Mouse (Mus musculus) megakaryocyte, embryonic 14.5 days (primary cell): Measurements from ENCODE around the gene Cox6a1. TPM values are rescaled to one million over a fixed set of nuclear protein-coding genes. Genes with fewer than 3 reads are reported as not detected.

Experiments used
- H3K27me3 ChIP-seq: replicated peaks from 2 replicates; pipeline ENCODE3; 2012; ENCODE audit warnings: inconsistent platforms
- H3K36me3 ChIP-seq: replicated peaks from 2 replicates; pipeline ENCODE3; 2012; ENCODE audit warnings: low read length, inconsistent platforms, mixed read lengths
- H3K4me1 ChIP-seq: 2 replicates; pipeline ENCODE4 v1.6.1; 2012; ENCODE audit warnings: inconsistent platforms
- H3K4me3 ChIP-seq: replicated peaks from 2 replicates; pipeline ENCODE3; 2012; ENCODE audit warnings: moderate library complexity, mild to moderate bottlenecking, inconsistent platforms
- H3K9me3 ChIP-seq: 2 replicates; pipeline ENCODE4 v1.6.1; 2012; ENCODE audit warnings: inconsistent platforms
- FLI1 ChIP-seq: IDR thresholded peaks from 2 replicates; pipeline ENCODE4 v1.6.1; 2012; ENCODE audit warnings: low read length, inconsistent platforms, mixed read lengths
- GATA1 ChIP-seq: IDR thresholded peaks from 3 replicates; pipeline ENCODE4 v1.6.1; 2012; ENCODE audit warnings: mixed read lengths, low read length, inconsistent platforms, borderline replicate concordance
- polyA plus RNA-seq: library from polyadenylated mRNA; stranded (reverse); fragments of >175 nt; gene quantifications from 2 replicates; pipeline ENCODE4 v1.2.3, GENCODE M21; 2012; ENCODE audit warnings: low replicate concordance; ENCODE audit not compliant: insufficient read depth

Gene Cox6a1
- polyA plus RNA-seq, 1 experiment: 3,165 TPM

DNA sequence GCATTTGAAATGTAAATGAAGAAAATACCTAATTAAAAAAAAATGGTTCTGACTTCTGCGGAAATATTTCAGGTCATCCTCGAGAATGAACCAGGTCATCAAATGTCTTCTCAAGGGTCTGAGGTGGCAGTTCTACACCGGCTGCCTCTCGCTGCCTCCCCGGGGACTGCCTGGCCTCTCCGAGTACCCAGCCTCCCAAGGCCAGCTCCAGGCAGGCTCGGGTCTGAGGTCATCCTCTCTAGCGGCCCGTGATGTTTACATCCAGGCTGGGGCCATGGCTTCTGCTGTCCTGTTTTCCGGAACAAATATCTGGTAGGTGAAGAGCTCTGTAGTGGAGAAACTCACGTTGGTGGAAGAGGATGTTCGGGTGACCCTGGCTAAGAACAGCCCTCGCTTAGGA, 6.3 kb upstream of the Cox6a1 start:
- H3K9me3 ChIP-seq: peaks cover 4% of the 10 kb centered on the region; the same call in 1 of the 2 replicates
- TF ChIP-seq GATA1: no peak
- TF ChIP-seq FLI1: no peak
- no peak overlapping the region for H3K4me3 ChIP-seq
- peaks cover 28% of the 10 kb centered on the region for H3K27me3 ChIP-seq
- no peaks in the 10 kb centered on the region for H3K36me3 ChIP-seq
- peaks cover 17% of the 10 kb centered on the region for H3K4me1 ChIP-seq

DNA sequence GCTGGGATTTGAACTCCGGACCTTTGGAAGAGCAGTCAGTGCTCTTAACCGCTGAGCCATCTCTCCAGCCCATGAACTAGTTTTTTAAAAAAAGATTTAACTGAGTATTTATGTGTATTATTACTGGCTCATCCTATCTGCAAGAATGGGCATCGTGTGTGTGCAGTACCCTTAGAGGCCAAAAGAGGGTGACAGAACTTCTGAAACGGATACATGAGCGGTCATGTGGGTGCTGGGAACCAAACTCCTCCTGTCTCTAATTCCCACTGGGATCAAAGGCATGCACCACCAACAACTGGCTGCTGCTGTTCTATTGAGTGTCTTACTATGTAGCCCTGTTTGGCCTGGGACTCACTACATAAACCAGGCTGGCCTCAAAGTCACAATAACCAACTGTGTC, 2.6 kb upstream of the Cox6a1 start:
- peaks cover 6% of the 10 kb centered on the region for H3K36me3 ChIP-seq
- no peak overlapping the region for H3K4me3 ChIP-seq
- H3K27me3 ChIP-seq: peaks cover 23% of the 10 kb centered on the region
- peaks cover 4% of the 10 kb centered on the region; the same call in 1 of the 2 replicates for H3K9me3 ChIP-seq
- TF ChIP-seq FLI1: no peak
- TF ChIP-seq GATA1: no peak
- peaks cover 21% of the 10 kb centered on the region for H3K4me1 ChIP-seq

DNA sequence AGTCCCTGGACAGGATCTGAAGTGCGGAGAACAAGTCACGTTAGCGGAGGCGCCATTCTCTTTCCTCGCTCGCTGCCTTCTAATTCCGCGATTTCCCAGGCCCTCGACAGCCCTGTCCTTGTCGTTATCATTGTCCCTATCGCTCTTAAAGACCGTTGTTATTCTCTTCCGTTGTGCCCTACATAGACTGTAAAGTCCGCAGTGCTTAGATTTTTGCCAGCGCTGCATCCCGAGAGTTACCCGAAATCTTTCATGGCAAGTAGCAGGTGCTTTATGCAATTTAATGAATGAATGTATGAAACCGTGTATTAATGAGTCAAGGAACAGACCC, 409 bp upstream of the Cox6a1 start:
- Histone ChIP-seq H3K36me3 (peaks cover 28% of the 10 kb centered on the region), H3K27me3 (peaks cover 9% of the 10 kb centered on the region), H3K4me3 (peak overlapping the region; percentile 97), H3K4me1 (peaks cover 35% of the 10 kb centered on the region), H3K9me3 (peaks cover 4% of the 10 kb centered on the region; the same call in 1 of the 2 replicates)
- TF ChIP-seq FLI1 (no peak), GATA1 (no peak)

DNA sequence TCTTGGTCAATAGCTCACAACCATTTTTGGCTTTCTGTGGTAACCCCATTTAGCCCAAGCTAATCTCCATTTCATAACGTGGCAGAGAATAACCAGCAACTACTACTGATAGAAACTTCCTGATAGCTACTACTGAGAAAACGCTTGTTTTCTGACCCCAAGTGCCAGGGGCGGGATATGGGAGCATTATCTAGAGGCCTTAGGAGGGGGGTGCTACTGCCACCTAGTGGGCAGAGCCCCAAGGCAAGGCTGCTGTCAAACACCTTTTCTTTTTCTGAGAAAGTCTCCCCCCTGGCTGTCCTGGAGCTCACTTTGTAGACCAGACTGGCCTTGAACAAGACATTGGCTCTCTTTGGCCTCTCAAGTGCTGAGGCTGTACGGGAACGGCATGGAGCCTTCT, 1.2 kb downstream of the Cox6a1 start:
- H3K4me1 ChIP-seq: peaks cover 39% of the 10 kb centered on the region
- peak overlapping the region; percentile 97 for H3K4me3 ChIP-seq
- peaks cover 2% of the 10 kb centered on the region for H3K27me3 ChIP-seq
- H3K9me3 ChIP-seq: peaks cover 4% of the 10 kb centered on the region; the same call in 1 of the 2 replicates
- TF ChIP-seq FLI1 (no peak), GATA1 (no peak)
- H3K36me3 ChIP-seq: peaks cover 44% of the 10 kb centered on the region

DNA sequence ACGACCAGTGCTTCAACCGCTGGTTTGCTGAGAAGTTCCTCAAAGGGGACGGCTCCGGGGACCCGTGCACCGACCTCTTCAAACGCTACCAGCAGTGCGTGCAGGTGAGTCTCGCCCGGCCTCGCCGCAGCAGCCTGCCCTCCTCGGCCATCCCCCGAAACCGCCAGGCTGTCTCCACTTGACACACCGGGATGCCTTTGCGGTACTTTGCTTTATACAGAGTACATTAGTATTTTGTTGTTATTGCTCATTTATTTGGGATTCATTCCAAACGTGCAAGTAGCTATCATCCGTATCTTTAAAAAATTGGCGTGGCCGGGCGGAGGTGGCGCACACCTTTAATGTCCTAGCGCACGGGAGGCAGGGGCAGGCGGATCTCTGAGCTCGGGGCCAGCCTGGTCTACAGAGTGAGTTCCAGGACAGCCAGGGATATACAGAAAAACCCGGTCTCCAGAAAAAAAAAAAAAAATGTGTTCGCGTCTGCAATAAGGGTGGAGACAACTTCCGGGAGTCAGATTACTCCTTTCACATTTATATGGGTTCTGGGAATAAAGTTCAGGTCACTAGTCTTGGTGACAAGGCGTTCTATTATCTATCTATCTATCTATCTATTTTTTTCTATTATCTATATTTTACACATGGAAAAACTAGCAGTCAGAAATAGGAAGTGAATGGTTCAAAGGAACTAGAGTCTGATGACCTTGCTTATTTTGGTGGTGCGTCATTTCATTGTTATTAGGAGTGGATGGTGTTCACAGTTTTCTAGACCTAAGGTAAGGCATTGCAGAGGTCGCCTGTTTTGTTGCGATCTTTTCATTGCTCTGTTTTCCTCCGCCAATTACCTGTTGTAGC, 7.2 kb downstream of the Cox6a1 start:
- Histone ChIP-seq H3K4me1 (peaks cover 54% of the 10 kb centered on the region), H3K36me3 (peaks cover 63% of the 10 kb centered on the region), H3K9me3 (no peaks in the 10 kb centered on the region), H3K27me3 (no peaks in the 10 kb centered on the region), H3K4me3 (peak overlapping the region; percentile 94)
- TF ChIP-seq GATA1 (no peak), FLI1 (no peak)

DNA sequence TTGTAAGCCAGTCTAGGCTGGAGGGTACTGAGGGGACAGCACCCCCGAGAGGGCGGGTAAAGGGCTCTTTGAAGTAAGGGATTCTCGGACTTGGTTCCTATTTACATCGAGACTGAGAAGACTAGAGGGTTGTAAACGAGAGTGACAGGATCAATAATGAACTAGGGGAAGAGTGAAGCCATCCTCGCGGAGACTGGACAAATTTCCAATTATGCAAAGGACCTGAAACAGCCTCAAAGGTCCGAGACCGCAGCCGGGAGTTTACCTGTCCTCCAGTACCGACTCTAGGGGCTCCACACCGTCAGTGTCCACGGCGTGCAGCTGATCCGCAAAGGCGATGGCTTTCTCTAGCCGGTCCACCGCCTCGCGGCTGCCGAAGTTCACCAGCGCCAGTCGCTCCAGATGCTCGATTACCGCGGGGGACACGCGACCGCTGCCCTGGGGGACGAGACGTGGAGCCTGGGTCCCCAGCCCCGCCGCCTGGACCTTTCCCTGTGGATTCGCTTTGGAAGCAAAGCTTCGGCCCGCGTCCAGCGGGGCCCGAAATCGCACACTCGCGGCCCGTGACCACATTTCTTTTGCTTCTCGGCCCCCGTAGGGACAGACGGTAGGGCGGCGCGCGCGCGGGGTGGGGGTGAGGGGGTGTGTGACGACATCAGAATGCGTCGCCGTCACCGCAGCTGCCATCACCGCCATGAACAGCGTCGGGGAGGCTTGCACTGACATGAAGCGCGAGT, 8.0 kb downstream of the Cox6a1 start, which contains the start of the genes Gatc and Triap1:
Gene Gatc (minus strand): TSS at position 602 of the 737 bp plus-strand sequence.
Gene Triap1 (plus strand): TSS at position 649 of the 737 bp plus-strand sequence.
- no peak for TF ChIP-seq FLI1
- no peak for TF ChIP-seq GATA1
- no peaks in the 10 kb centered on the region for H3K27me3 ChIP-seq
- peak within 1 kb of the TSS; percentile 94 for H3K4me3 ChIP-seq
- H3K36me3 ChIP-seq: peaks cover 63% of the 10 kb centered on the region
- peaks cover 54% of the 10 kb centered on the region for H3K4me1 ChIP-seq
- H3K9me3 ChIP-seq: no peaks in the 10 kb centered on the region

DNA sequence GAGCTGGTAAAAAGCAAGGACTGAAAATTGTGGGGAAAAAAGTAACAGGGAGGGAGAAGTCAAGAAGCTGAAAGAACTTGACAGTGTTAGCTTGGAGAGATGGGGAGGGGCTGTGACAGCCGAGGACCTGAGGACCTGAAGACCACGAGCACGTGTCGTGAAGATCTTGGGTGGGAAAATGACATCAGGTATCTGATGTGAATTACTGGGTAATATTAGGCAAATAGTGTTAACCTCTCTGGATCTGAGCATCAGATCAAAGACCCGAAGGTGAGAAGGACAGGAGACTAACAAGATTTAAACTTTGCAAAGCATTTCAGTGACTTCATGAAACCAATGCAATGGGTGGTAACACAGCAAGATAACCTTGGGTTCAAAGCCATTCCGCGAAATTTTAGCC, 8.8 kb downstream of the Cox6a1 start:
- TF ChIP-seq GATA1 (no peak), FLI1 (no peak)
- peaks cover 57% of the 10 kb centered on the region for H3K4me1 ChIP-seq
- peaks cover 63% of the 10 kb centered on the region for H3K36me3 ChIP-seq
- no peaks in the 10 kb centered on the region for H3K9me3 ChIP-seq
- peak overlapping the region; percentile 94 for H3K4me3 ChIP-seq
- no peaks in the 10 kb centered on the region for H3K27me3 ChIP-seq

DNA sequence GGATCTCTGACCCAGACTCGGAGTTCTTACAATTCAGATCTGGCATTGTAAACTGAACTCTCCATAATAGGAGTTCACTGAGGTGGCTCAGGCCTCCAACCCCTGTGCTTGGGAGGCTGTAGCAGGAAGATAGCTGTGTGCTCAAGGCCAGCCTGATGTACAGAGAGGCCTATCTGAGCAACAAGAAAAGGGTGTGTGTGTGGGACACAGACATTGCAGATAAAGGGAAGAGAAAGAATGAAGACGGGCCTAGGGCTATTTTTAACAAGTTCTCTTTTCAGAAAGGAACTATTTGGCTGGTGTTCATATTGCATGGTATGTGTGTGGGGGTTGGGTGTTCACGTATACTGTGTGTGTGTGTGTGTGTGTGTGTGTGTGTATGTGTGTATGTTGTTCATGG, 15.2 kb downstream of the Cox6a1 start:
- peaks cover 82% of the 10 kb centered on the region for H3K4me1 ChIP-seq
- H3K9me3 ChIP-seq: no peaks in the 10 kb centered on the region
- no peak for TF ChIP-seq GATA1
- H3K27me3 ChIP-seq: no peaks in the 10 kb centered on the region
- peaks cover 94% of the 10 kb centered on the region for H3K36me3 ChIP-seq
- peak overlapping the region; percentile 69 for H3K4me3 ChIP-seq

DNA sequence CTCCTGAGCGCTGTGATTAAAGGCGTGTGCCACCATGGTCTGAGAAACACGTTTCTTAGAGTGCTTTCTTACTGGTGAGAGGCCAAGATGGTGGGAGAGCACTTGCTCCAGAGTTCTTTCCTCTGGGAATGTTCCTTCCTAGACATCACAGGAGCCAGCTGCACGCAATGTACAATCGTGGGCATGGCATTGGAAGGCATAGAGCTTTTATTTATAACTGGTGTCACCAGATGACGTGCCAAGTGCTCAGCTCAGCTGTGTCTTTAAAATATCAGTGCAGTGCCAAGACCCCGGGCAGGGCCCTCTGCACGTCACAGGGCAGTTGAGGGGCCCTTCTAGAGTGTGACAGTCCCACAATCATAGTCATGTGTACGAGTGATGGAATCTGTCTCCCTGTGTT, 17.8 kb downstream of the Cox6a1 start:
- TF ChIP-seq GATA1 (no peak), FLI1 (no peak)
- no peak overlapping the region for H3K4me3 ChIP-seq
- peaks cover 82% of the 10 kb centered on the region for H3K4me1 ChIP-seq
- H3K36me3 ChIP-seq: peaks cover 74% of the 10 kb centered on the region
- H3K27me3 ChIP-seq: no peaks in the 10 kb centered on the region
- H3K9me3 ChIP-seq: no peaks in the 10 kb centered on the region
